Mouse (Mus musculus) lung, postnatal 0 days (tissue): ENCODE measurements around the gene Tmem259. TPM values are rescaled to one million over a fixed set of nuclear protein-coding genes. Genes with fewer than 3 reads are reported as not detected.

Experiments
- ATAC-seq: fragments of 200-750 bp; cut with Nextera tagmentation; 2 replicates; pipeline ENCODE4 v1.8.0; 2017; ENCODE audit warnings: moderate library complexity
- DNase-seq: peaks from one replicate; pipeline ENCODE4 v3.0.0-alpha.2; 2016; ENCODE audit warnings: low spot score
- H3K27ac ChIP-seq: fragments of 300-500 bp; sonication (generic); 2 replicates; pipeline ENCODE4 v1.5.1; 2014; ENCODE audit warnings: antibody characterized with exemption, mild to moderate bottlenecking, low read length, mixed read lengths
- H3K27me3 ChIP-seq: fragments of 300-500 bp; sonication (generic); replicated peaks from 2 replicates; pipeline ENCODE4 v1.6.1; 2014; ENCODE audit warnings: low read length, mixed read lengths; ENCODE audit not compliant: insufficient read depth
- H3K36me3 ChIP-seq: fragments of 300-500 bp; sonication (generic); 2 replicates; pipeline ENCODE4 v1.6.1; 2014; ENCODE audit warnings: low read length, mixed read lengths; ENCODE audit not compliant: insufficient read depth
- H3K4me1 ChIP-seq: fragments of 300-500 bp; sonication (generic); 2 replicates; pipeline ENCODE4 v1.6.1; 2014; ENCODE audit warnings: antibody characterized with exemption, low read depth, low read length, mixed read lengths; ENCODE audit not compliant: insufficient read depth
- H3K4me2 ChIP-seq: fragments of 300-500 bp; sonication (generic); replicated peaks from 2 replicates; pipeline ENCODE4 v1.6.1; 2014; ENCODE audit warnings: low read depth, mild to moderate bottlenecking, low read length, moderate library complexity, mixed read lengths
- H3K4me3 ChIP-seq: fragments of 300-500 bp; sonication (generic); 2 replicates; pipeline ENCODE4 v1.5.1; 2014; ENCODE audit warnings: low read depth, low read length
- H3K9ac ChIP-seq: fragments of 300-500 bp; sonication (generic); replicated peaks from 2 replicates; pipeline ENCODE4 v1.6.1; 2014; ENCODE audit warnings: low read depth, mild to moderate bottlenecking
- H3K9me3 ChIP-seq: fragments of 300-500 bp; sonication (generic); 2 replicates; pipeline ENCODE4 v1.6.1; 2016; ENCODE audit warnings: low read length, mixed read lengths
- CTCF ChIP-seq: IDR thresholded peaks from 2 replicates; pipeline ENCODE4 v1.5.1; 2016; ENCODE audit warnings: antibody characterized with exemption, mild to moderate bottlenecking
- EP300 ChIP-seq: IDR thresholded peaks from 2 replicates; pipeline ENCODE4 v1.6.1; 2016; ENCODE audit warnings: antibody characterized with exemption, mild to moderate bottlenecking, control low read depth
- WGBS: fragments of 180-500 bp; shearing (Covaris S2); extraction: QIAGEN DNeasy Blood & Tissue Kit; methylation state at CpG from one replicate; pipeline ENCODE4 v1.1.7; 2014; 5-methylcytosine and 5-hydroxymethylcytosine counted together
- polyA plus RNA-seq: library from polyadenylated mRNA; unstranded; fragments of >200 nt; fragmentation: Nextera tagmentation; extraction: Ambion mirVana; gene quantifications from 2 replicates; pipeline ENCODE4 v1.2.1, GENCODE M21; 2015

Gene Tmem259
- polyA plus RNA-seq: 26.7 and 27.6 TPM in 2 replicates

GRCm38 (mm10) chr10:79984195-79984816 is at the start of gene Tmem259:
Tmem259 (minus strand) TSS chr10:79984330.
- Histone ChIP-seq H3K36me3 (peaks cover 2% of the 10 kb centered on the region; the same call in 1 of the 2 replicates), H3K9ac (peak within 1 kb of the TSS; percentile 74), H3K27me3 (no peaks in the 10 kb centered on the region), H3K9me3 (no peaks in the 10 kb centered on the region), H3K27ac (peak within 1 kb of the TSS; percentile 99), H3K4me2 (peak within 1 kb of the TSS; percentile 78), H3K4me1 (peaks cover 25% of the 10 kb centered on the region), H3K4me3 (peak within 1 kb of the TSS; percentile 73)
- WGBS: 2% methylated on average over 39 of the region's 49 CpGs
- ATAC-seq (peak; percentile 69), DNase-seq (peak; percentile 96)
- TF ChIP-seq CTCF (peak; percentile 88), EP300 (0 out of 2 replicates have a peak, but pooled peaks have one; percentile 26)

- Histone ChIP-seq H3K9ac (peak overlapping the region; percentile 13; the same call in 1 of the 2 replicates), H3K4me2 (no peak overlapping the region), H3K27ac (peak overlapping the region; percentile 92), H3K27me3 (no peaks in the 10 kb centered on the region), H3K4me3 (no peak overlapping the region), H3K4me1 (peaks cover 28% of the 10 kb centered on the region), H3K36me3 (0 out of 2 replicates have a peak, but pooled peaks cover 7% of the 10 kb centered on the region), H3K9me3 (no peaks in the 10 kb centered on the region)
- no peak; the same call in none of the 2 replicates for TF ChIP-seq EP300
- TF ChIP-seq CTCF: no peak
- ATAC-seq (peak; percentile 64), DNase-seq (peak; percentile 80)
- WGBS: 9% methylated on average over 5 of the region's 5 CpGs
These were observed 48.8 kb upstream of the Tmem259 start for GRCm38 (mm10) chr10:80032799-80033480.

DNA sequence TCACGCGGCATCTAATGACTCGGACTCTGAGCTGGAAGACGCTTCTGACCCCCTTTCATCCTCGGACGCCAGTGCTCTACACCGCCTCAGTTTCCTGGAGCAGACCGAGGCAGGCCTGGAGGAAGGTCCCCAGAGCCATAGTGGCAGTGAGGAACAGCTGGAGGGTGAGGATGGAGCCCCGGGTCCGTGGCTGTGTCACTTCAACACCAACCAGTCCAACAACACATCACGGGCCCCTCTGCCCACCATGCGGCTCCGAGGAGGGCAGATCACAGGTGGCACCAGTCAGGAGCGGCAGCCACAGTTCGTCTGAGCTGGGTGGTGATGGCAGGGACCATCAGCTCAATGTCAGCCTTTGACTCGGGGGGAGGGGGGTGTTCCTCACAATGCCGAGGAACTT is 46.6 kb upstream of the Tmem259 start:
- Histone ChIP-seq H3K4me1 (peaks cover 28% of the 10 kb centered on the region), H3K4me2 (no peak overlapping the region), H3K9me3 (no peaks in the 10 kb centered on the region), H3K27me3 (no peaks in the 10 kb centered on the region), H3K27ac (no peak overlapping the region), H3K36me3 (0 out of 2 replicates have a peak, but pooled peaks cover 1% of the 10 kb centered on the region), H3K9ac (no peak overlapping the region), H3K4me3 (no peak overlapping the region)
- no peak for TF ChIP-seq EP300
- no peak for TF ChIP-seq CTCF
- DNase-seq (no peak), ATAC-seq (no peak)
- 77% methylated on average over 16 of the region's 17 CpGs for WGBS

- 81% methylated on average over 6 of the region's 9 CpGs for WGBS
- no peak for TF ChIP-seq CTCF
- TF ChIP-seq EP300: no peak
These were observed 46.1 kb upstream of the Tmem259 start for GRCm38 (mm10) chr10:80030191-80030590.

DNA sequence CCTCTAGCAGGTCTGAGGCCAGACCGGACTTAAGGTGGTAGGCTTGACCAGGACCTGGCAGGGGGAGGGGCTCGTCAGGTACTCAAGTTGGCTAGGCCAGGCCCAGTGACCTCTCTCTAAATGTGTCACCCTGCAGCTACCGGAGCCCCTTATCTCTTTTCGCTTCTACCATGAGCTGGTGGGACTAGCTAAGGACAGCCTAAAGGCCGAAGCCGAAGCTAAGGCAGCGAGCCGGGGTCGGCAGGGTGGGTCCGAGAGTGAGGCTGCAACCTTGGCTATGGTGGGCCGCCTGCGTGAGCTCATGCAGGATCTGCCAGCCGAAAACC is 44.4 kb upstream of the Tmem259 start:
- no peak overlapping the region for H3K9ac ChIP-seq
- WGBS: 92% methylated on average over 13 of the region's 13 CpGs
- DNase-seq (no peak), ATAC-seq (no peak)
- H3K4me3 ChIP-seq: no peak overlapping the region
- H3K27ac ChIP-seq: no peak overlapping the region
- no peaks in the 10 kb centered on the region for H3K27me3 ChIP-seq
- no peak overlapping the region for H3K4me2 ChIP-seq
- peaks cover 12% of the 10 kb centered on the region for H3K4me1 ChIP-seq
- no peaks in the 10 kb centered on the region for H3K36me3 ChIP-seq
- TF ChIP-seq EP300 (no peak), CTCF (no peak)
- no peaks in the 10 kb centered on the region for H3K9me3 ChIP-seq

More at GRCm38 (mm10) chr10:80030191-80030590, 46.1 kb upstream of the Tmem259 start:
- no peak overlapping the region for H3K4me3 ChIP-seq
- H3K4me2 ChIP-seq: no peak overlapping the region
- no peaks in the 10 kb centered on the region for H3K9me3 ChIP-seq
- no peak overlapping the region for H3K9ac ChIP-seq
- H3K4me1 ChIP-seq: peaks cover 24% of the 10 kb centered on the region
- no peaks in the 10 kb centered on the region for H3K27me3 ChIP-seq
- no peak overlapping the region for H3K27ac ChIP-seq
- no peak for ATAC-seq
- H3K36me3 ChIP-seq: no peaks in the 10 kb centered on the region
- DNase-seq: no peak

- Histone ChIP-seq H3K27me3 (no peaks in the 10 kb centered on the region), H3K4me1 (peaks cover 8% of the 10 kb centered on the region), H3K36me3 (no peaks in the 10 kb centered on the region), H3K9ac (no peak overlapping the region), H3K9me3 (no peaks in the 10 kb centered on the region), H3K27ac (no peak overlapping the region), H3K4me2 (no peak overlapping the region), H3K4me3 (no peak overlapping the region)
- 76% methylated on average over 20 of the region's 20 CpGs for WGBS
- TF ChIP-seq CTCF (no peak), EP300 (no peak)
- no peak for DNase-seq
- no peak for ATAC-seq
These were observed 43.8 kb upstream of the Tmem259 start for GRCm38 (mm10) chr10:80027681-80028520.
